Mouse (Mus musculus): ENCODE measurements around the gene Rps6ka5.

The Rps6ka5 gene

DNA sequence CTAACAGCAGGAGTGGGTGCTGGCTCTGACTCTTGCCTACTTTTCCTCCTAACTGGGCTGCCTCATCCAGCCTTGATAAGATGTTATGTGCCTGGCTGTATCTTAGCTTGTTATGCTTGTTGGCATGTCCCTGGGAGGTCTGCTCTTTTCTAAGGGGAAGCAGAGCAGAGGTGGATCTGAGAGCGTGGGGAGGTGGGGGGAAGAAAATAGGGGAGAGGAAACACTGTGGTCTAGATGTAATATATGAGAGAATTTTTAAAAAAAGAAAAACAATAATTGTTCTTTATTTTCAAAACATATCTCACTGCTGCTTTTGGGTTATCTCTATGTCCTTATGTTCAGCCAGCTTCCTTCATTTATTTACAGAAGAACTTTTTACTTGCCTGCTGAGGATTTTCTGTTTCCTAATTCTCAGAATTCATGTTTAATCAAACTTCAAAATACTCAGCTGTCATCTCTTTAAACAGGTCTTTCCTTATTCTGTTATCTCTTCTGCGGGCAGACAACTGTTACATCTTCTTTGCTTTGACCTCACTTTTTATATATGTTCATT lies 56.1 kb downstream of the Rps6ka5 start:
- intact Hi-C loops (cut with DNase I), result no loop called here

DNA sequence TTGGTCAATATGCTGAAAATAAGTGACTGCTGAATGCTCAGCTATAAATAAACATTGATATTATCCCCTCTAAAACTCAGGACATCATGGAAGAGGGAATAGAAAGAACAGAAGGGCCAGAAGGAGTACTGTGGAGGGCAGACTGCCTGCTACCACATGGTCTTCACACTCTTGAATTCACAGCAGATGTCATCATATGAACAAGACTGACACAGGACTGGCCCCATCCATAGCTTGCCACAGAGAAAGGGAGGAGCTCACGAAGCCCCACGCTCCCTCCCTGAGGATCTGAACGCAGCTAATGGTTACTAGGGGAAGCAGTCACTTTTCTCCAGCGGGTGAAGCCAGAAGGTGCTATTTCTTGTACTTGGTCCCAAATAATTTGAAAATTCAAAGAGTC lies 61.5 kb downstream of the Rps6ka5 start:
- intact Hi-C loops (cut with DNase I), result no loop called here

DNA sequence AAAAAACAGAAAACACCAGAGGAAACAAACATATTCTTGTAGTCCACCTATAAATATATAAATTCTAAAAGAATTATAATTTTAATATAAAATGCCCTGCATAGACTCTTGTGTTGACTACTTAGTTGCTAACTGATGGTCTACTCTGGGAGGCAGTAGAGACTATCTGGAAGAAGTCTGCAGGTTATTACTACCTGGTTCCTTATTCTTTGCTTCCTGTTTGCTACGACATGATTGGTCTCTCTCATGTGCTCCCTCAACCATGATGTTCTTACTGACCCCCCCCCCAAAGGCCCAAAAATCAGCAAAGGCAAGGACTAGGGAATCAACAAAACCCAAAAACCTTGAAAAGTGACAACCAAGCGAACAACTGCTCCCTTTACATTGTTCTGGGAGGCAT lies 66.7 kb downstream of the Rps6ka5 start:
- intact Hi-C loops (cut with DNase I), result no loop called here

DNA sequence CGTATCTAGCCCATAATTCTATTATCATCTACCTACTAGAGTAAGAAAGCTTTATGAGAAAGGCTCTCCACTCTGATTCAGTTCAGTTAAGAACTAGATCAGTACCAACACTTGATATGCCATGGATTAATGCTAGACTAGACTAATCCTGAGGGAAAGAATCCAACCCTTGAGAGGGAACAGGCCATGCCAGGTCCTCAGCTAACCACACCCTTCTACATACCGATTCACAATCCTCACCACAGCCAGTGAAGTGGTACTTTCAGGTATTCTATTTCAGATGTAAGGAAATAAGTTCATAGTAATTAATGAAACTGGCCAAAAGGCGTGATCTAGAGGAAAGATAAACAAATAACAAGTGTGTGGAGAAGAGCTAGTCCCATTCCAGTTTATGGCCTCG lies 70.8 kb downstream of the Rps6ka5 start:
- intact Hi-C loops (cut with DNase I), result no loop called here

DNA sequence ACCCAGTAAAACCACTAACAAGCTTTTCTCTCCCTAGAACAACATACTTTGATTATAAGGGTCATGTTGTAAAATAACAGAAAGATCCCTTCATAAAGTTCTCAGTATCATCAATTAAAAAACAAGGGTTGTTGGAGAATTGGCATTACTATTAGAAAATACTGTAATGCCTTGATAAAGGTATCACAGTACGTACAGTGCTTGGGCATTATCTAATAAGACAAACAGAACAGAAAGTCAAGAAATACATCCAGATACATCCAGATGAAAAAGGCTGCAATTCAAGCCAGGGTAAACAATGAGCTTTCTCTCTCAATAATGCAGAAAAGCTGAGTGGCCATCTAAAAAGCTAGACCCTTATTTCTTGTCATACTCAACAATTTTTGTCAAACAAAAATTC lies 84.8 kb downstream of the Rps6ka5 start:
- intact Hi-C loops (cut with DNase I), result no loop called here

DNA sequence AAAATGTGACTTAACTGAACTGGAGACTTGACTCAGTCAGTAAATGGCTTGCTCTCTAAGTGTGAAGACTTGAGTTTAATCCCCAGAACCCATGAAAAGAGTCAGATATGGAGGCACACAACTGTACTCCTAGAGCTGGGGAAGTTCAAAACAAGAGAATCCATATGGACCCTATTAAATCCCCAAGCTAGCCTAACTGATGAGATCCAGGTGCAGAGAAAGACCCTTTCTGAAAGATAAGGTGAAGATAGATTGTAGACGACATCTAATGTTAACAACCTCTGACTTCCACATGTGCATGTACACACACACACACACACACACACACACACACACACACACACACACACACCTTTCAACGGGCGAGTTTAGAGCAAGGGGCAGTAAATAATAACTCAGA lies 86.1 kb downstream of the Rps6ka5 start:
- intact Hi-C loops (cut with DNase I), result no loop called here

DNA sequence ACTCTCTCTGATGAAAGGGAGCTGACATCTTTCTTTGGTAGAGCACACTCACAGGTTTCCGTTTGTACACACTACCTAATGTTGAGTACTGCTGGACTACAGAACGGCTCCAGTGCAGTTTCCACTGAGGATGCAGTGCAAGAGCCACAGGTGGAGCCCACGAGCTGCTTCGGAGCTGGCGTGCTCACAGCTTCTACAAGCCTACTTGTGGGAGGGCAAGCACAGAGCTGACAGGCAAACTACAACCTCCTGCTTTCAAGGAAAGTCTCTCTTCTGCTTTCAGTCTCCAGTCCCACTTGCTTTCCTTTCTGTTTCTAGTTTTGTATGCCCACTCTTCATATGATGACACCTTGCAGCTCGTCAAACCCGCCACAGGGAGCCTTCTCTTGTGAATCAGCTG lies 87.1 kb downstream of the Rps6ka5 start:
- intact Hi-C loops (cut with DNase I), result loop anchor here (1.0 kb wide), 1 partner anchor 202 kb away; no protein-coding TSS in a partner anchor

DNA sequence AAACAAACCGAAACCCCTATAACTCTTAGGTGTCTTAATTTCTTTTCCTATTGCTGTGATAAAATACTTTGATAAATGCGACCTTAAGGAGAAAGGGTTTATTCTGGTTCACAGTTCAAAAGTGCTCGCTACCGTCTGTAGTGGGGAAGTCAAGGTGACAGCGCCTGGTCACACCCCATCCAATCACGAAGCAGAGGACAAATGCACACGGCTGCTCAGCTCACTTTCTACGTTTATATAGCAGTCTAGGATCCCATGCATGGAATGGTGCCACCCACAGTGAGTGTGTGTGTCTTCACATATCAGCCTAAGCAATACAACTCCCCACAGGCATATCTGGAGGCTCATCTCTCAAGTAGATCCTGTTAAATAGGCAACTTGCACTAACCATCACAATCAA lies 88.9 kb downstream of the Rps6ka5 start:
- intact Hi-C loops (cut with DNase I), result no loop called here

DNA sequence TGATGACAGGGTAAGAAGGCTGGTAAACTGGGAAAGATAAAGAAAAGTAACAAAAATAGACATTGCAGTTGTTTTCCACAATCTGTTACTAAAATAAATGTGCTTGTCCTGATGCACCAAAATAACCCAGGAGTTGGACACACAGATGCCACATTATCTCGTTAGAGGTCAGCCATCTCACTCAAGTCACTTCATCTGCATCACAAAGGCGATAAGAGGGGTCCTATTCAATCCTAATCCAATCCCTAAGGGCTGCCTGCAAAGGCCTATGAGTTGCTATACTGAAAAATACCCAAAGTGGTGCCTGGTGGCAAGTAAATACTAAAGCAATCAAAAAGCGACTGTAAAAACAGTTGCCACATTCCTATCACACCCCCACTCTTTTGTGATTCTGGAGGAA lies 90.0 kb downstream of the Rps6ka5 start:
- intact Hi-C loops (cut with DNase I), result no loop called here

DNA sequence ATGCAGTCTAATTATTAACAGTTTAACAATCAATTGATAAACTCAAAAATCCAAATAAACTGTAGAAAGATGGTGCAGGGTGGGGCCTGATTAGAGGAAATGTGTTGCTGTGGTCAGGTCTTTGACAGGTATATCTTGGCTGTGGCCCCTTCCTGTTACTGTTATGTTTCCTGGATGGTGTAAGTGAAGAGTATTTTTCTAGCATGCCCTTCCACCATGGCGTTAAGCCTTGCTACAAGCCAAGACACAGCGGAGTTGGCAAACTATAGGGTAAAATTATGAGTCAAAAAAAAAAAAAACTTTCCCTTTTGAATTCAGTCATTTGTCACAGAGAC lies 90.5 kb downstream of the Rps6ka5 start:
- intact Hi-C loops (cut with DNase I), result no loop called here

DNA sequence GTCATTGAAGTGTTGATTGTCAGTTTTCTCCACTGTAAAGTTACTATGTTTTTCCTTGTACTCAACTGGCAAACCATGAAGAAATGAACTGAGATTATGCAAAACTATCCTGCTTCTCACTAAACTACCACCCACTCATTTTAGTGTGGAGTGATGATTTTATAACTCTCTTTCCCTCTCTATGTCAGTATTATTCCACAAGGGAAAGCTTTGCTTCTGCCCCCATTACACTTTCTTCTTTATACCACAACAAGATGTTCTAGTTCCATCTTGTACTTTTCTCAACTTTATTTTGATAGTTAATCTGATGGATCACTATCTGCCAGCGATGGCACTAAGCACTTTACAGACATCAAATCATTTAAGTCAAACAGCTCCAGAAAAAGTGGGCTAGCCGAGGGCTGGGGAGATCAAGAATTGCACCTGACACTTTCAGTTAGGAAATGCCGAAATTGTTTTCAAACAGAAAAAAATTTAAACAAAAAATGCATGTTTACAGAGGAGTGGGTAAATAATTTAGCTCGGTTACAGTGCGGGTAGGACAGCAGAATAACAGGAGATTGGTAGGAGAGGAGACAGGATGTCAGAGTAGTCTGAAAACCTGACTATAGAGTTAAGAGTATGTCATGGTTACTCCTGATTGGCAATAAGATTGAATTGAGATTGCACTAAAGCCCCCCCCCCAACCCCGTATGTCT lies 91.0 kb downstream of the Rps6ka5 start:
- intact Hi-C loops (cut with DNase I), result no loop called here

DNA sequence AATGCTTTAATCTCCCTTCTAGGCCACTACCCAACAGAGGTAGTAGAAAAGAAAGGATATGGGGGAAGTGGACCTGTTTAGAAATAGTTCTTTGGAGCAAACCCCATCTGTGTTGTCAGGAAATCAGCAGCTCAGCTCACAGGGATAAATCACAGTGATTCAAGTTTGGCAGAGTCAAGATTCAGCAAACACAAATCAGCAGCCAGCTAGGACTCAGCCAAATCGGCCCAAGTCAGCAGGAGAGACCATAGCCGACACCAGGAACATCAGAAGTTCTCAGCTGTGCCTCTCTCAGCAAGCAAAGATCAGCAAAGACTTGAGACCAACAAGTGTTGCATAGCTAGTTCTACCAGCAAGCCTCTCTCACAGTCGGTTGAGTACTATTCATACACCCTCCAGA lies 93.6 kb downstream of the Rps6ka5 start:
- intact Hi-C loops (cut with DNase I), result no loop called here

DNA sequence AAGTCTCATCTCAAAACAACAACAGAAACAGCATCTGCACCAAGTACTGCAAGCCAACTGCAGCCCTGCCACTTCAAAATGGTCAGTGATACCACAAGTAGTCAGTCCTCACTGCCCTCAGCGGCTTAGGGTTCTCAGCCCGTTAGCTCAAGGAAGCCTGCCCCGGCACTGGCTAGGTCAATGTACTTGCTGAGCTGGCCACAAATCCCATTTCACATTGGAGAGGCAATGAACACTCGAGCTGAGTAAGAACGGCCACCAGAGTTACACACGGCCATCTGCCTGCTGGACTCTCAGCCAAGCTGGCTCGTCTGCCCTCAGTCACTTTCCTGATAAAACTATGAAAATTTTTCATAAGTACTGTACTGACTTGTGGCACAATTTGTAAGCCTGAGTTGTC lies 95.5 kb downstream of the Rps6ka5 start:
- intact Hi-C loops (cut with DNase I), result no loop called here

DNA sequence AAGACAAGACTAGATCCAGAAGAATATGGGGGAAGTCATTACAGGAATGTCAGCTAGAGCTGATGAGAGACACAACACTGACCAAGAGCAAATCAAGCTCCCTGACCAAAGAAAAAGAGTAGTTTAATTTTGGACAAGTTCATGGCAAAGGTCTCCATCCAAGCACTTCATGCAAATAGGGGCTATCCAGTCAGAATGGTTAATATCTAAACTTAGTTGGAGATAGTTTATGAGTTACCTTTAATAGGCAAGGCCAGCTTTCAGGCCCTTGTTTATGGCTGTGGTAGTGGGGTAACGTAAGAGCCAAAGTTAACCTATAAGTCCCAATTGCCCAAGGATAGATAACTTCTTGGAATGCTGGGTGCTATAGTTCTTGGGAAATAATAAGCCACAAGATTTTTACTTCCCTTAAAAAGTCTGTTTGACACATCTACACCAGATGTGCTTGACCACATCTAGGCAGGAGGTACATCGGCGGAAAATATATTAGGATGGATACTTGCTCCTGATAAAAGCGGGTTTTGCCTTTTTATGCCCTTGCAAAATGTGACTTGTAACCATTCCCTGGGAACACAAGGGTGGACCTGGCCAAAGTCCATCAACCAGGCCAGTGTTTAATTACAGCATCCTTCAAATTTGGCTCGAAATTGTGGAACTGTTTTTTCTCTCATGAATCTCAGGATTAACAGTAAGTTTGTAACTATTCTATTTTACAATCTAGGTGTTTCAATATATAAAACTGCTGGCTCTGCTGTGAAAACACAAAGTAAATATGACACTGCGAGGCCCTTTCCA lies 97.5 kb downstream of the Rps6ka5 start:
- intact Hi-C loops (cut with DNase I), result no loop called here

DNA sequence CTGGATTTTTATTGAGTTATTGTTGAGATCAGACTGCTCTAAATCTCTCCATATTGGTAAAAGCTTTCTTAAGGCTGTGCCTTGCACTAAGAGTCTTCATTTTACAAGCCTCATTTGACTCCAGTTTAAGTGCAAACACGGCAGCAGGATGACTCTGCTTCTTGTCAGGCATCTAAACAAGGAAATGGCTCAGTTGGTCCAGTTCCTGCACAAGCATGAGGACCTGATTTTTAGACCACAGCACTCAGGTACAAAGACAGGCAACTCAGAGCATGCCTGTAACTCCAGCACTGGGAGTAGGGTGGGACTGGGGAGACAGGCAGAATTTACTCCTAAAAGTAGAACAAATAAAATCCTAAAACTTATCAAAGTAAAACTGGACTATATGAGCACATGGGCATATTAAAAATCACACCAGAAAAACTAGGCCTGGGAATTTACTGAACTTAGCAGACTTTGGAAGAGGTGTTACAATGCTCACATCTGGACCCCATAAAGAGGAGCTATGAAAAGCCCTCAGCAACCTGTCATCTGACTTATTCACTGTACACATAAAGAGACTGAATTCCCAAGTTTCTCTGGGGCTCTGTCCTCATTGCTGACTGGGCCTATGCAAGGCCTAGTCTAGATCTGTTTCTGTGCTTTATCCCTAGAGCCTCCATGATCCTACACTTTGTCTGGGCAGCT lies 99.6 kb downstream of the Rps6ka5 start:
- intact Hi-C loops (cut with DNase I), result no loop called here

DNA sequence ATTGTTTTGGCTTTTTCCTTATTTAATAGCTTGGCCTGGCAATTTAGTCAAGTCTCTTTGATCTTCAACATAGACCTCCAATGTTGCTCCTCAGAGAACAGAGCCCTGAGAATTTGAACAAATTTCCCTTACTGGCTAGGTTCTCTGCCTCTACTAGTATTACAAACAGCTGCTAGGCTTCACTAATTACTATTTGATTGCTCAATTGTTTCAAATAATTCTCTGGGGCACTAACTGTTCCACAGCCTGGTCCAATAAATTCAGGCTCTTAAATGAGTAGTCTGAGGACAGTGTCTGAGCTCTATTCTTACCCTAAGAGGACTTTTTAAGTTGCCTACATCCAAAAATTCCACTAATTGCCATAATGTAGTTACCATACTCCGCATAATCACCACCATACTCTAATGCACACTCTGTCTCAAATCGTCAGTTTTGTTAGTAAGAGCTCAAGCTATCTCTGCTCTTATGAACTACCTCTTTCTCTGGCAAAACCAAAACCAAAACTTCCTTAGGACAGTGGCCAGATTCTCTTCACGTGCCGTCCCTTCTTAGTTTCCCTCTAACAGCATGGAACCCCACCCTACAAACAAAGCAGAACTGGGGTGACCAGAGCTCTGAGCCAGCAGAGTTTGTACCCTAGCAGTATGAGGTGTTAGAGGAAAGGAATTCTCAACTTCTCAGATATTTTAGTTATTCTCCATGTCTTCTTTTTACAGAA lies 100.4 kb downstream of the Rps6ka5 start:
- intact Hi-C loops (cut with DNase I), result no loop called here

DNA sequence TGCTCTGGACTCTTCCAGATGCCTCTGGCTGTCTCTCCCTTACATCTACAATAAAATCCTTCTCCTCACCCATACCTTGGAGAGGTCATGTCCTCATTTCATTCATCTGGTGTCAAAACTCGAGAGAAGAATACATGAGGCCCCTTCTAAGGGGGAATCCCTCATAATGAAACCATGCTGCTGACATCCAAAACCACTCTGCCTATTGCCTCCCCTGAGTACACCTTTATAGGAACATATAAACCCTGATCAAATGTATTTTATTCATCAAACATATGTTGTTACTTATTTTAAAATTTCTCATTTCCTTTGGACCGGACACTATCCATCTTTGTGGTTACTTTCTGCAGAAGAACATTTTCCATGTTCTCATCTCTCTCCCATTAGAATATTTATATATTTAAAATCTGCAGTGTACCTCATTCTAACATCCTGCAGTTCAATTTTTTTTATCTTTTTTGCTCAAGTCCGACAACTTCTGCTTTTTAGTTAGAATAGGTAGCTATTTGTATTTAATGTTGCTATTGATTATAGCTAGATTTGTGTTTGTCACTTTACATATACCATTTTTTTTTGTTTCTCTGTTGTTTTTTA lies 101.8 kb downstream of the Rps6ka5 start:
- intact Hi-C loops (cut with DNase I), result no loop called here

DNA sequence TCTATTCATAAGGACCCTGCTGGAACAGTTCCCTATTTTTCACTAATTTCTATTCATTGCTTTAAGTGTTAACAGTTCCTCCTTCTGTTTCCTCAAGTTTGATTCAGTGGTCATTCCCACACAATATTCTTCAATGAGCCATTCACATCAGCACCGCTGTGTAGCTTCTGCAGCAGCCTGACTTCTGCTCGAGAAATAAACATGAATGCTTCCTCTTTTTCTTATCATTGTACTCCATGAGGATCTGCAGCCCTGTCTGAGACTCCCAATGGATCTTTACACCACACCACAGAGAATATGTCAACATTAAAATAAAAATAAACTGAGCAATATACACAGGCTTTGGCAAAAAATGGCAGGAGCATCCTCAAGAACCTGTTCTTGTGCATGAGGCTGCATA lies 111.5 kb downstream of the Rps6ka5 start:
- intact Hi-C loops (cut with DNase I), result no loop called here

DNA sequence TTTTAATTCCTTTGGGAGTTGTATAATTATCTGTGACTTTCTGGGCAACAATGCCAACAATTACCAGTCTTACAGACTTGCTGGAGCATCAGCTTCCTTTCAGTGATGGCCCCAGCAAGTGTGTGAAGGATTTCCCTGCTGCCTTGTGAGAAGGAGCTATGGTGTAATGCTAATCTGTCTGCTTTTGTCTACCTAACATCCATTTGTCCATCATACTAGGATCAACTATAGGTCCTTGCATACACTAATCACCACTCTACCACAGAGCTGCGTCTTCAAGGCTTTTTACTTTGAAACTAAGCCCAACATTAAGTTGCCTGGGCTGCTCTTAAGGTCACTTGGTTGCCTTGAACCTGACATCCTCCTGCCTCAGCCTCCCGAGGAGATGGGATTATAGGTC lies 112.9 kb downstream of the Rps6ka5 start:
- intact Hi-C loops (cut with DNase I), result no loop called here

DNA sequence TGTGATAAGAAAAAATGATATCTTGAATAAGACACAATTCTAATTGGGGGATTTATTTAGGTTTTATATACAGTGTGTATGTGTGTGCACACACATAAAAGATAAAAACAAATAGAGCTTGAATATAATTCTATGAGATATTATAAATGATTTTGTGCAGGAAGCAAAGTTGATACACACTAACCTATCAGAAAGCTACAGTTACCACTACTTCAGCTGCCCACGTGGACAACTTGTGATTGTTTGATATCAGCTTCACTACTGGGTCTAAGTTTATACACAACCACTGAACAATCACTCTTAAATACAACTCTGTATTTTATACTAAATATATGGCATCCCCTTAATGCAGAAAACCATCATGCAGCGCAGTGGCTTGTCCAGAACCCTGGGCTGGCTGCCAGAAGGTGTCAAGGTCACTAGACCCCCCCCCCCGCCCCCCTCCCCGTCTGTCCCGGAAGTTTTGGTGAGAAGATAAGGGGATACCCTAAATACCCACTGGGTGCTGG lies 113.5 kb downstream of the Rps6ka5 start:
- intact Hi-C loops (cut with DNase I), result no loop called here

DNA sequence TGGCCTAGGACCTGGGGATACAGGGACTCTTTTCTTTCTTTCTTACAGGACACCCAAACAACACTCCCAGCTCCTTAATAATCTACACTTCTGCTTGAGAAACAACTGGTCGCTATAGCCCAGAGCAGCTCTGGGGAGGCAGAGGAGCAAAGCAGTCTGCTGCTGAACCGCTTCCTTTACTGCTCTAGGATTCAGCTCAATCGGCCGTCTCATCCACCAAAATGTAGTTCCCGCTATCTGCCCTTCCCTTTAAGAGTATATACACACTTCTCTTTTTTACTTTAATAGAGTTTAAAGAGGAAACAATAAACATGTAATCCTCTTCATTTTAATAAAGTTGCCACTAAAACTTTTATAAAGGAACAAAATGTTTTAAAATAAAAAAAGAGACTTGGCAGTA lies 117.0 kb downstream of the Rps6ka5 start:
- intact Hi-C loops (cut with DNase I), result loop anchor here (5.0 kb wide), 1 partner anchor 228 kb away; no protein-coding TSS in a partner anchor
